Mouse (Mus musculus) heart, embryonic 10.5 days (tissue): ENCODE measurements around the gene Sar1a. TPM values are rescaled to one million over a fixed set of nuclear protein-coding genes. Genes with fewer than 3 reads are reported as not detected.

Experiments
- DNase-seq: peaks from one replicate; pipeline ENCODE4 v3.0.0-alpha.2; 2017; ENCODE audit warnings: low spot score
- H3K27ac ChIP-seq: fragments of 300-500 bp; sonication (generic); 2 replicates; pipeline ENCODE4 v1.5.1; 2016; ENCODE audit warnings: mild to moderate bottlenecking
- H3K27me3 ChIP-seq: fragments of 300-500 bp; sonication (generic); 2 replicates; pipeline ENCODE4 v1.6.1; 2016; ENCODE audit warnings: mild to moderate bottlenecking; ENCODE audit not compliant: poor library complexity, insufficient read depth, severe bottlenecking
- H3K36me3 ChIP-seq: fragments of 300-500 bp; sonication (generic); 2 replicates; pipeline ENCODE4 v1.6.1; 2016; ENCODE audit warnings: mild to moderate bottlenecking, moderate library complexity
- H3K4me1 ChIP-seq: fragments of 300-500 bp; sonication (generic); 2 replicates; pipeline ENCODE4 v1.6.1; 2016; ENCODE audit warnings: mild to moderate bottlenecking
- H3K4me3 ChIP-seq: fragments of 300-500 bp; sonication (generic); 2 replicates; pipeline ENCODE4 v1.5.1; 2016; ENCODE audit warnings: mild to moderate bottlenecking, moderate library complexity
- H3K9me3 ChIP-seq: fragments of 300-500 bp; sonication (generic); 2 replicates; pipeline ENCODE4 v1.6.1; 2016; ENCODE audit warnings: mild to moderate bottlenecking, moderate library complexity
- WGBS: fragments of 180-500 bp; shearing (Covaris S2); methylation state at CpG from one replicate; pipeline ENCODE4 v1.1.7; 2016; 5-methylcytosine and 5-hydroxymethylcytosine counted together
- polyA plus RNA-seq: library from polyadenylated mRNA; unstranded; fragments of >200 nt; fragmentation: Nextera tagmentation; extraction: Ambion mirVana; gene quantifications from 2 replicates; pipeline ENCODE4 v1.2.1, GENCODE M21; 2016

Sar1a gene
- polyA plus RNA-seq, 1 experiment from 2014 or later, result 218 TPM

GRCm38 (mm10) chr10:61657985-61658384, 22.1 kb upstream of the Sar1a start:
- WGBS, result 34% methylated on average over 4 of the region's 4 CpGs
- Histone ChIP-seq H3K27ac (no peak overlapping the region), H3K4me3 (no peak overlapping the region), H3K36me3 (peaks cover 57% of the 10 kb centered on the region), H3K27me3 (no peaks in the 10 kb centered on the region), H3K4me1 (no peaks in the 10 kb centered on the region), H3K9me3 (no peaks in the 10 kb centered on the region)
- no peak for DNase-seq

GRCm38 (mm10) chr10:61661887-61662286, 18.2 kb upstream of the Sar1a start:
- Histone ChIP-seq H3K4me3 (no peak overlapping the region), H3K27me3 (no peaks in the 10 kb centered on the region), H3K4me1 (no peaks in the 10 kb centered on the region), H3K27ac (no peak overlapping the region), H3K36me3 (peaks cover 75% of the 10 kb centered on the region), H3K9me3 (no peaks in the 10 kb centered on the region)
- WGBS, result 79% methylated on average over 8 of the region's 8 CpGs
- DNase-seq, result no peak

- Histone ChIP-seq H3K4me1 (no peaks in the 10 kb centered on the region), H3K27ac (no peak overlapping the region), H3K9me3 (no peaks in the 10 kb centered on the region), H3K36me3 (peaks cover 75% of the 10 kb centered on the region), H3K4me3 (no peak overlapping the region), H3K27me3 (no peaks in the 10 kb centered on the region)
- DNase-seq, result no peak
- WGBS, result 67% methylated on average over 10 of the region's 10 CpGs
Observed at GRCm38 (mm10) chr10:61662391-61662988, 17.6 kb upstream of the Sar1a start.

- Histone ChIP-seq H3K4me3 (no peak overlapping the region), H3K36me3 (peaks cover 89% of the 10 kb centered on the region), H3K27ac (no peak overlapping the region), H3K9me3 (no peaks in the 10 kb centered on the region), H3K27me3 (no peaks in the 10 kb centered on the region), H3K4me1 (no peaks in the 10 kb centered on the region)
- 92% methylated on average over 10 of the region's 10 CpGs for WGBS
- DNase-seq, result no peak
Observed at GRCm38 (mm10) chr10:61665111-61665510, 15.0 kb upstream of the Sar1a start.

- Histone ChIP-seq H3K4me1 (no peaks in the 10 kb centered on the region), H3K9me3 (no peaks in the 10 kb centered on the region), H3K4me3 (no peak overlapping the region), H3K27ac (no peak overlapping the region), H3K27me3 (no peaks in the 10 kb centered on the region), H3K36me3 (peaks cover 89% of the 10 kb centered on the region)
- no peak for DNase-seq
- 80% methylated on average over 3 of the region's 3 CpGs for whole genome bisulfite sequencing
Observed at GRCm38 (mm10) chr10:61665651-61666050, 14.4 kb upstream of the Sar1a start.

- no peak overlapping the region for H3K4me3 ChIP-seq
- H3K9me3 ChIP-seq, result no peaks in the 10 kb centered on the region
- no peaks in the 10 kb centered on the region for H3K27me3 ChIP-seq
- no peaks in the 10 kb centered on the region for H3K4me1 ChIP-seq
- no peak overlapping the region for H3K27ac ChIP-seq
- 92% methylated on average over 7 of the region's 7 CpGs for WGBS
- DNase-seq, result no peak
- H3K36me3 ChIP-seq, result peaks cover 86% of the 10 kb centered on the region
Observed at GRCm38 (mm10) chr10:61669289-61669688, 10.8 kb upstream of the Sar1a start.

- DNase-seq, result no peak
- H3K27me3 ChIP-seq, result no peaks in the 10 kb centered on the region
- no peaks in the 10 kb centered on the region for H3K9me3 ChIP-seq
- H3K36me3 ChIP-seq, result peaks cover 86% of the 10 kb centered on the region
- no peak overlapping the region for H3K4me3 ChIP-seq
- no peak overlapping the region for H3K27ac ChIP-seq
- H3K4me1 ChIP-seq, result no peaks in the 10 kb centered on the region
Observed at GRCm38 (mm10) chr10:61669896-61670295, 10.2 kb upstream of the Sar1a start.

- no peak overlapping the region for H3K27ac ChIP-seq
- H3K27me3 ChIP-seq, result no peaks in the 10 kb centered on the region
- H3K36me3 ChIP-seq, result peaks cover 84% of the 10 kb centered on the region
- no peaks in the 10 kb centered on the region for H3K9me3 ChIP-seq
- DNase-seq, result no peak
- WGBS, result 89% methylated on average over 3 of the region's 3 CpGs
- no peak overlapping the region for H3K4me3 ChIP-seq
- H3K4me1 ChIP-seq, result no peaks in the 10 kb centered on the region
Observed at GRCm38 (mm10) chr10:61670758-61671157, 9.3 kb upstream of the Sar1a start.

GRCm38 (mm10) chr10:61675935-61676334, 4.2 kb upstream of the Sar1a start:
- no peaks in the 10 kb centered on the region for H3K27me3 ChIP-seq
- H3K9me3 ChIP-seq, result no peaks in the 10 kb centered on the region
- whole genome bisulfite sequencing, result 84% methylated on average over 3 of the region's 3 CpGs
- peaks cover 6% of the 10 kb centered on the region; the same call in 1 of the 2 replicates for H3K4me1 ChIP-seq
- no peak overlapping the region for H3K4me3 ChIP-seq
- peaks cover 43% of the 10 kb centered on the region for H3K36me3 ChIP-seq
- no peak overlapping the region for H3K27ac ChIP-seq
- DNase-seq, result no peak

- H3K4me3 ChIP-seq, result peak overlapping the region; percentile 98
- no peak for DNase-seq
- H3K36me3 ChIP-seq, result peaks cover 15% of the 10 kb centered on the region
- H3K27me3 ChIP-seq, result no peaks in the 10 kb centered on the region
- H3K9me3 ChIP-seq, result no peaks in the 10 kb centered on the region
- WGBS, result 37% methylated on average over 9 of the region's 9 CpGs
- H3K4me1 ChIP-seq, result peaks cover 11% of the 10 kb centered on the region
- H3K27ac ChIP-seq, result peak overlapping the region; percentile 98
Observed at GRCm38 (mm10) chr10:61679545-61679944, 554 bp upstream of the Sar1a start.

GRCm38 (mm10) chr10:61689405-61689804, 9.3 kb downstream of the Sar1a start:
- WGBS, result 80% methylated on average over 8 of the region's 8 CpGs
- no peaks in the 10 kb centered on the region for H3K4me1 ChIP-seq
- peaks cover 87% of the 10 kb centered on the region for H3K36me3 ChIP-seq
- H3K9me3 ChIP-seq, result no peaks in the 10 kb centered on the region
- no peak for DNase-seq
- no peak overlapping the region for H3K27ac ChIP-seq
- H3K4me3 ChIP-seq, result no peak overlapping the region
- no peaks in the 10 kb centered on the region for H3K27me3 ChIP-seq

GRCm38 (mm10) chr10:61693563-61693962, 13.5 kb downstream of the Sar1a start:
- 70% methylated on average over 4 of the region's 4 CpGs for WGBS
- DNase-seq, result no peak
- Histone ChIP-seq H3K36me3 (peaks cover 61% of the 10 kb centered on the region), H3K27ac (no peak overlapping the region), H3K4me3 (no peak overlapping the region), H3K27me3 (no peaks in the 10 kb centered on the region), H3K4me1 (peaks cover 22% of the 10 kb centered on the region), H3K9me3 (no peaks in the 10 kb centered on the region)

GRCm38 (mm10) chr10:61694870-61695670, 15.0 kb downstream of the Sar1a start, which contains the start of gene Tysnd1:
TSS of gene Tysnd1 (plus strand) at chr10:61695514.
- H3K36me3 ChIP-seq, result peaks cover 60% of the 10 kb centered on the region
- H3K4me1 ChIP-seq, result peaks cover 22% of the 10 kb centered on the region
- no peaks in the 10 kb centered on the region for H3K9me3 ChIP-seq
- peak within 1 kb of the TSS; percentile 88 for H3K27ac ChIP-seq
- DNase-seq, result peak; percentile 99
- H3K4me3 ChIP-seq, result peak within 1 kb of the TSS; percentile 99
- H3K27me3 ChIP-seq, result no peaks in the 10 kb centered on the region
- WGBS, result under 1% methylated on average over 42 of the region's 42 CpGs
